Mouse (Mus musculus) CH12.LX (cell line): ENCODE data around the gene Mapkapk2. TPM values are rescaled to one million over a fixed set of nuclear protein-coding genes. Genes with fewer than 3 reads are reported as not detected.

Source experiments
- DNase-seq: peaks from one replicate; pipeline ENCODE4 v3.0.0-alpha.2; 2013; ENCODE audit errors: extremely low read depth
- H3K27ac ChIP-seq: 2 replicates; pipeline ENCODE4 v1.5.1; 2012; ENCODE audit warnings: low read depth, mild to moderate bottlenecking, control low read depth, moderate library complexity; ENCODE audit not compliant: insufficient read depth
- H3K27me3 ChIP-seq: replicated peaks from 2 replicates; pipeline ENCODE3; 2012; ENCODE audit warnings: inconsistent platforms
- H3K36me3 ChIP-seq, 2 experiments: replicated peaks in 1 of 2; 2 replicates each; pipeline versions ENCODE3 to v1.6.1; 2012; ENCODE audit warnings: inconsistent platforms in 1 of 2, low read length in 1 of 2, mild to moderate bottlenecking in 1 of 2, mixed read lengths in 1 of 2, moderate library complexity in 1 of 2; ENCODE audit not compliant: control insufficient read depth in 1 of 2, insufficient read depth in 1 of 2
- H3K4me1 ChIP-seq, 2 experiments: 2 replicates each; pipeline ENCODE4 v1.6.1; 2012; ENCODE audit warnings: inconsistent platforms in 1 of 2, moderate library complexity in 1 of 2; ENCODE audit not compliant: insufficient read depth in 2 of 2, control insufficient read depth in 1 of 2
- H3K4me2 ChIP-seq: 2 replicates; pipeline ENCODE4 v1.6.1; 2012; ENCODE audit warnings: low read depth, mild to moderate bottlenecking, control low read depth; ENCODE audit not compliant: poor library complexity, insufficient read depth, severe bottlenecking
- H3K4me3 ChIP-seq, 3 experiments: fragments of 150-350 bp in 1 of 3; sonication (generic) in 1 of 3; replicated peaks in 1 of 3; 2 replicates each; pipeline versions ENCODE3 to v1.5.1; 2011 to 2012; ENCODE audit warnings: low read depth in 2 of 3, low read length in 2 of 3, mild to moderate bottlenecking in 2 of 3, moderate library complexity in 2 of 3, control low read depth in 1 of 3, improper control_type of control experiment in 1 of 3, inconsistent platforms in 1 of 3, mixed read lengths in 1 of 3; ENCODE audit not compliant: poor library complexity in 1 of 3
- H3K79me2 ChIP-seq: replicated peaks from 2 replicates; pipeline ENCODE4 v1.6.1; 2012; ENCODE audit warnings: mild to moderate bottlenecking, moderate library complexity; ENCODE audit not compliant: control insufficient read depth, poor library complexity, insufficient read depth, severe bottlenecking; ENCODE audit errors: extremely low read depth
- H3K9ac ChIP-seq: 2 replicates; pipeline ENCODE4 v1.6.1; 2012; ENCODE audit warnings: low read depth, mild to moderate bottlenecking, control low read depth, moderate library complexity; ENCODE audit not compliant: insufficient read depth
- H3K9me3 ChIP-seq: replicated peaks from 2 replicates; pipeline ENCODE3; 2012; ENCODE audit warnings: low read length, inconsistent platforms, mixed read lengths
- CHD2 ChIP-seq: IDR thresholded peaks from 2 replicates; pipeline ENCODE4 v1.6.1; 2011; ENCODE audit warnings: low read length, improper control_type of control experiment
- CTCF ChIP-seq, 2 experiments: IDR thresholded peaks in 1 of 2; conservative IDR thresholded peaks in 1 of 2; 2 replicates each; pipeline ENCODE4 v1.5.1; 2011 to 2012; ENCODE audit warnings: low read depth in 2 of 2, low read length in 2 of 2, improper control_type of control experiment in 1 of 2, inconsistent platforms in 1 of 2, mild to moderate bottlenecking in 1 of 2, moderate library complexity in 1 of 2
- ELF1 ChIP-seq: IDR thresholded peaks from 2 replicates; pipeline ENCODE4 v1.6.1; 2014; ENCODE audit warnings: low read depth, mild to moderate bottlenecking, inconsistent platforms, low read length, improper control_type of control experiment
- EP300 ChIP-seq: IDR thresholded peaks from 2 replicates; pipeline ENCODE4 v1.6.1; 2011; ENCODE audit warnings: low read length, improper control_type of control experiment
- GABPA ChIP-seq: IDR thresholded peaks from 2 replicates; pipeline ENCODE4 v1.6.1; 2012; ENCODE audit warnings: low read depth, low read length, improper control_type of control experiment, inconsistent platforms; ENCODE audit not compliant: insufficient replicate concordance
- IRF4 ChIP-seq: IDR thresholded peaks from 2 replicates; pipeline ENCODE4 v1.6.1; 2014; ENCODE audit warnings: low read depth, mild to moderate bottlenecking, inconsistent platforms, low read length, improper control_type of control experiment
- JUND ChIP-seq: conservative IDR thresholded peaks from 2 replicates; pipeline ENCODE4 v1.6.1; 2011; ENCODE audit warnings: low read depth, low read length, improper control_type of control experiment
- KAT2A ChIP-seq: IDR thresholded peaks from 2 replicates; pipeline ENCODE4 v1.6.1; 2012; ENCODE audit warnings: low read length, improper control_type of control experiment, inconsistent platforms; ENCODE audit not compliant: insufficient replicate concordance
- MAFK ChIP-seq: IDR thresholded peaks from 2 replicates; pipeline ENCODE4 v1.6.1; 2011; ENCODE audit warnings: low read length, improper control_type of control experiment; ENCODE audit not compliant: insufficient replicate concordance
- MAX ChIP-seq: IDR thresholded peaks from 2 replicates; pipeline ENCODE4 v1.6.1; 2011; ENCODE audit warnings: low read length, improper control_type of control experiment
- NELFE ChIP-seq: IDR thresholded peaks from 2 replicates; pipeline ENCODE4 v1.6.1; 2011; ENCODE audit warnings: low read depth, low read length, improper control_type of control experiment
- NRF1 ChIP-seq: IDR thresholded peaks from 2 replicates; pipeline ENCODE4 v1.6.1; 2014; ENCODE audit warnings: low read depth, mild to moderate bottlenecking, inconsistent platforms, low read length, improper control_type of control experiment, moderate library complexity
- PAX5 ChIP-seq: IDR thresholded peaks from 2 replicates; pipeline ENCODE4 v1.6.1; 2012; ENCODE audit warnings: low read length, inconsistent platforms, mixed read lengths
- POLR2A ChIP-seq: IDR thresholded peaks from 2 replicates; pipeline ENCODE4 v1.6.1; 2011; ENCODE audit warnings: low read depth, mild to moderate bottlenecking, improper control_type of control experiment, low read length
- POLR2AphosphoS2 ChIP-seq: IDR thresholded peaks from 2 replicates; pipeline ENCODE4 v1.6.1; 2011; ENCODE audit warnings: low read depth, low read length, improper control_type of control experiment
- RAD21 ChIP-seq: IDR thresholded peaks from 2 replicates; pipeline ENCODE4 v1.6.1; 2011; ENCODE audit warnings: low read depth, mild to moderate bottlenecking, low read length, improper control_type of control experiment, moderate library complexity
- RCOR1 ChIP-seq: conservative IDR thresholded peaks from 2 replicates; pipeline ENCODE4 v1.6.1; 2012; ENCODE audit warnings: low read depth, mild to moderate bottlenecking, inconsistent platforms, low read length, improper control_type of control experiment
- SIN3A ChIP-seq: IDR thresholded peaks from 2 replicates; pipeline ENCODE4 v1.6.1; 2012; ENCODE audit warnings: low read length, improper control_type of control experiment, inconsistent platforms
- SMC3 ChIP-seq: IDR thresholded peaks from 2 replicates; pipeline ENCODE4 v1.6.1; 2011; ENCODE audit warnings: low read depth, low read length, improper control_type of control experiment
- TBP ChIP-seq: conservative IDR thresholded peaks from 2 replicates; pipeline ENCODE4 v1.6.1; 2011; ENCODE audit warnings: low read depth, low read length, improper control_type of control experiment
- TCF12 ChIP-seq: IDR thresholded peaks from 2 replicates; pipeline ENCODE4 v1.6.1; 2014; ENCODE audit warnings: low read depth, mild to moderate bottlenecking, inconsistent platforms, low read length, improper control_type of control experiment
- UBTF ChIP-seq: IDR thresholded peaks from 2 replicates; pipeline ENCODE4 v1.6.1; 2012; ENCODE audit warnings: low read depth, mild to moderate bottlenecking, inconsistent platforms, low read length, improper control_type of control experiment, moderate library complexity
- USF1 ChIP-seq: IDR thresholded peaks from 2 replicates; pipeline ENCODE4 v1.6.1; 2014; ENCODE audit warnings: low read depth, mild to moderate bottlenecking, inconsistent platforms, low read length, improper control_type of control experiment
- USF2 ChIP-seq: conservative IDR thresholded peaks from 2 replicates; pipeline ENCODE4 v1.6.1; 2011; ENCODE audit warnings: low read depth, low read length, improper control_type of control experiment
- ZC3H11A ChIP-seq: IDR thresholded peaks from 2 replicates; pipeline ENCODE4 v1.6.1; 2012; ENCODE audit warnings: low read depth, mild to moderate bottlenecking, inconsistent platforms, low read length, improper control_type of control experiment
- ZKSCAN1 ChIP-seq: IDR thresholded peaks from 2 replicates; pipeline ENCODE4 v1.6.1; 2012; ENCODE audit warnings: low read depth, inconsistent platforms, low read length, improper control_type of control experiment, borderline replicate concordance
- ZMIZ1 ChIP-seq: IDR thresholded peaks from 2 replicates; pipeline ENCODE4 v1.6.1; 2012; ENCODE audit warnings: low read depth, mild to moderate bottlenecking, inconsistent platforms, low read length, improper control_type of control experiment
- ZNF384 ChIP-seq: IDR thresholded peaks from 2 replicates; pipeline ENCODE4 v1.6.1; 2012; ENCODE audit warnings: low read depth, low read length, improper control_type of control experiment, inconsistent platforms
- dilution Hi-C: fragments of 300-500 bp; cut with MboI; formaldehyde crosslinking; loops from 2 replicates; pipeline ENCODE4 v1.14.3; 2020; ENCODE audit warnings: low sequenced_read_pairs; ENCODE audit not compliant: extremely low pct_unique_long_range_greater_than_20kb, extremely low pct_ligation_motif_present
- in situ Hi-C: fragments of 300-500 bp; cut with MboI; formaldehyde crosslinking; loops from 3 replicates; pipeline ENCODE4 v1.14.3; 2019; ENCODE audit warnings: low sequenced_read_pairs, low pct_ligation_motif_present, low pct_unique_long_range_greater_than_20kb, mixed read lengths
- polyA plus RNA-seq: library from polyadenylated mRNA; unstranded; fragments of >175 nt; gene quantifications from 2 replicates; pipeline ENCODE4 v1.2.1, GENCODE M21; 2012; ENCODE audit warnings: low read depth; ENCODE audit not compliant: insufficient read length
- total RNA-seq, 2 experiments: library from RNA; depleted of rRNA; stranded (reverse); fragments of 300-350 nt in 1 of 2; fragments of >200 nt in 1 of 2; gene quantifications; 2 replicates each; pipeline ENCODE4 v1.2.3; 2012 to 2014

Gene Mapkapk2
- total and polyA plus RNA-seq, 3 experiments = 55.0 to 63.5 (median 62.9) TPM

GRCm38 (mm10) chr1:131049361-131049806 lies 48.2 kb downstream of the Mapkapk2 start (continued):
- TF ChIP-seq POLR2AphosphoS2 (peak; percentile 86; the same call in 1 of the 2 replicates), GABPA (no peak), KAT2A (0 out of 2 replicates have a peak, but pooled peaks have one; percentile 70), EP300 (peak; percentile 88; the same call in 1 of the 2 replicates), SMC3 (peak; percentile 3; the same call in 1 of the 2 replicates), TBP (0 out of 2 replicates have a peak, but pooled peaks have one; percentile 44), NRF1 (no peak), NELFE (no peak), ZKSCAN1 (no peak), ZMIZ1 (peak; percentile 63), MAX (peak; percentile 63; the same call in 1 of the 2 replicates), ZC3H11A (no peak), POLR2A (peak; percentile 41; the same call in 1 of the 2 replicates), CHD2 (peak; percentile 89), PAX5 (no peak), TCF12 (peak; percentile 69), UBTF (no peak), MAFK (peak; percentile 81; the same call in 1 of the 2 replicates), RCOR1 (no peak), ELF1 (no peak), CTCF (conservative IDR thresholded peaks at IDR 0.05 in 1 of 2, IDR thresholded peaks at IDR 0.05 in 1 of 2; ENCODE audit: low read depth in 2 of 2, low read length in 2 of 2) (no peak), JUND (peak; percentile 65), IRF4 (peak; percentile 81)
- TF ChIP-seq, all 38 proteins: peak for 23

DNA sequence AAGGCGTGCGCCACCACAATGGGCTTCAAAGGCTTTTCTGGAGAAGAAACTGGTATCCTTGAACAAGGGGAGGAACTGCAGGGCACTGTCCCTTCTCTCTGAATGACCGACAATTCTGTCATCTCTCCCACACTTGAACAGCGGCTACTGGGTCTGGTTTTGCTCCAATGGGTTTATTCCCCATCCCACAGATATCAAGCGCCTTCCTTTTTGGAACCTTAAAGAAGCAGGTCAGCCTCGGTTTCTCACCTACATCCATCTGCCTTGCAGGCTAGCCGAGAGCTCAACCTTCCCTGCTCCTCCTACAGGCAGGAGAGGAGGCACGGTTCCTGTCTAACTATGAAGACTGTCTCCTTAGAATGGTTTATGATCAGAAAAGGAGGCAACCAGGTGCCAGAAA lies 48.7 kb downstream of the Mapkapk2 start:
- dilution Hi-C loops (no loop called here), in situ Hi-C loops (no loop called here)
- Histone ChIP-seq H3K27me3 (no peaks in the 10 kb centered on the region), H3K4me2 (peak overlapping the region; percentile 58), H3K27ac (peak overlapping the region; percentile 99), H3K9me3 (no peaks in the 10 kb centered on the region), H3K4me1 (peaks cover 55 to 92% of the 10 kb centered on the region in 2 experiments), H3K9ac (peak overlapping the region; percentile 51), H3K79me2 (no peaks in the 10 kb centered on the region), H3K4me3 (no peak overlapping the region)
- no peak; the same call in 1 of the 2 replicates for TF ChIP-seq RAD21
- TF ChIP-seq EP300 = no peak
- no peak; a peak in 1 of 4 replicates for TF ChIP-seq CTCF (conservative IDR thresholded peaks at IDR 0.05 in 1 of 2, IDR thresholded peaks at IDR 0.05 in 1 of 2; ENCODE audit: low read depth in 2 of 2, low read length in 2 of 2)
- TF ChIP-seq PAX5 = no peak
- TF ChIP-seq USF1 = no peak
- no peak for TF ChIP-seq TBP
- TF ChIP-seq ZC3H11A = no peak
- TF ChIP-seq CHD2 = no peak
- TF ChIP-seq POLR2A = no peak; the same call in 1 of the 2 replicates
- no peak for TF ChIP-seq IRF4
- no peak; the same call in 1 of the 2 replicates for TF ChIP-seq SMC3
- no peak for TF ChIP-seq SIN3A
- no peak for TF ChIP-seq GABPA
- no peak for TF ChIP-seq ELF1
- TF ChIP-seq ZNF384 = no peak
- no peak for TF ChIP-seq NRF1
- no peak for TF ChIP-seq USF2
- TF ChIP-seq, all 38 proteins: peak for 0
- DNase-seq = no peak
- peaks cover 0 to 5% of the 10 kb centered on the region in 2 experiments for H3K36me3 ChIP-seq
